Mouse (Mus musculus): Measurements from ENCODE around the gene Dock6. TPM values are rescaled to one million over a fixed set of nuclear protein-coding genes. Genes with fewer than 3 reads are reported as not detected.
A peak's percentile ranks its signal among the peaks of the same experiment; 100 is the strongest.

The Dock6 gene
- polyA plus RNA-seq, 2 experiments from 2014 or later: 0.61 to 1.4 TPM

DNA sequence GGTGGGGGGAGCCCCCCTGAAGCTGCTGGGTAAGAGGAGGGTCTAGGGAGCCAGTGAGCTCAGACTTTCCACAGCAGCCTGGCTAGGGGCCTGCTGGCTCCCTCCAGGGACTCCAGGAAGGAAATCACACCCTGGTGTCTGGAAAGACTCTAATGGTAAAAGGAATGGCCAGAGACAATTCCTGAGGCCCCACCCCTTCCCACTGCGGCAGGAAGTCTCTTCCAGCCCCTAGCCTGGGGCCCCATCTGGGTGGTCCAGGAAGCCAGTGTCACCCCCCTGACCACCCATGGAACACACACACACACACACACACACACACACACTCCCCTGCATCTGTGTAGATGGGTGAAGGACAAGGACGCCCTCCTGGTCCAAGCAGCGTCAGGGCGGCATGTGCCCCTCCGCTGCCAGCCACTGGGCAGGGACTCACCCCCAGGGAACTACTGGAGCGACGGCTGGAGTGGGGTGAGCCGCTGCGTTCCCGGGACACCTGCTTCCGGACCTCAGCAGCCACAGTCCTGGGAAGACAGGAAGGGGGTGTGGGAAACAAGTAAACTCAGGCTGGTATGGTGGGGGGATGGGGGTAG is 5.6 kb downstream of the Dock6 start:
- no peak for ATAC-seq

DNA sequence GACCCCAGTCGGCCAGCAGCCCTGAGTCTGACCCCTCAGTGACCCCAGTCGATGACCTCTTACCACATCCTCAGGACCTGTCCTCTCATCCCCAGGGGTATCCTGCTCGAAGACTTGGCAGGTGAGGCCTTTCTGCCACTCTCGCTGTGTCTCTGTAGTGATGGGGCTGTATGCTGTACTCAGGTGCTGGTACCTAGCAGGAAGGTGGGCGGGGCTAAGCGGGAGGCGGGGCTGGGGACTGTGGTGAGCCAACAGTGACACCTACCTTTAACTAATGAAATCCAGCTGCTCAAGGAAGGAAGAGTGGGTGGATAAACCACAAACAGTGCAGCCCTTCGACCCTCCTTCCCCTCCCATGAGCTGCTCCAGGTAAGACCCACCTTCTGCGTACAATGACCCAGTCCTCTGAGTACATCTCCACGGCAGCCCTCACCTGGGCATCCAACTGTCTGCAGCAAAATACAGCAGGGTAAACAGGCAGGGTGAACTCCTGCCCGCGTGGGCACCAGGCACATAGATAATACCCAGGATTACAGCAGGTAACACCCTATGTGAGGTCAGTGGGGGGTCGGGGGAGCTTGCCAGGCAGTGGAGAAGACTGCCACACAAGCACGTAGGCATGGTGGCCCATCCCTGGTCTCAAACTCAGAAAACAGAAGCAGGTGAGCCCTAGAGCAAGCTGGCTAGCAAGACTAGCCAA is 6.9 kb downstream of the Dock6 start:
- ATAC-seq: no peak

DNA sequence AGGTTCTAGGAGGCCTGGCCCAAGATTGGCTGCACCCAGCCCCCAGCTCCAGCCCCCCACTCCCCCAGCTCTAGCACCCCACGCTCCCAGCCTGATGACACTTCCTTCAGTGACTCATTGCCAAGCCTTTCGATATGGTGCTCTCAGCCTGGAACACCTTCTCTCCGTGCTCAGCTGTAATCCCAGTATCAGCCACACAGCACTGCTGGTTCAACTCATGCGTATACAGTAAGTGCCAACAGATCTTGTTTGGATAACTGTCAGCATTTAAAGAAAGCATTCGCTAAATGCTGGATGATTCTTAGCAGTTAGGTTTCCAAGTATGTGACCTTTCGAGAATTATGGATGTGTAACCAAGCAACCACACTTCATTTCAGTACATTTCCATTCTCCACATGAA is 9.3 kb downstream of the Dock6 start:
- no peak for ATAC-seq

DNA sequence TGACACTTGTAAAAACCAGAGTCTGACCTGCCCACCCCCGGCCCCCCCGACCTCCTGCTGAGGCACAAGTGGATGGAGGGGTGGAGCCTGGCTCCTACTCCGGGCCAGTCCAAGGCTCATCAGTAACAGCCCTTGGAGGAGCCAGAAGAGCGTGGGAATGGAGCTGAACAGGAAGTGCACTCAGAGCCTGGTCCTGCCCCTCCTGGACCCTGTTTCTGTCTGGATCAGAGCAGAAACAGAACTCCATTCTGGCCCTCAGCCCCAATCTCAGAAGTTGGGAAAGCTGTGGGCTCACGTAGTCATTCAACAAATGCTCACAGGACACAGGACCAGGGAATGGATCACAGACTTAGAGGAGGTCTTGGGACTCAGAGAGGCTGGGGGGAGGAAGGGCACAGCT is 10.0 kb downstream of the Dock6 start:
- no peak for ATAC-seq

DNA sequence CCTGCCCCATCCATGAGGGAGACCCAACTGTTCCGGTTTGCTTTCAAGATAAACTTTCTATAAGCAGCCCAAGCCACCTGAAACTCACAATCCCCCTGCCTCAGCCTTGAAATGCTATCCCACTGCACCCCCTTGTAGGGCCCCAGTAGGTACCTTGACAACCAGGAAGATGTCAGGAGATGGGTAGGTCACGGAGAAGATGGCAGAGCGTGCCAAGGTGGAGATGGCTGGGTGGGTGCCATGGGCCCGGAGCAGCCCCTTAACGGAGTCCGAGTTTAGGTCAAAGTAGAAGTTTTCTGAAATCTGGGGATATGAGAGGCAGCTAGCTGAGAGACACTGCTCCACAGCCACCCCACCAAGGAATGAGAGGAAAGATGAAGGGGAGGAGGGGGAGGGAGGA is 11.1 kb downstream of the Dock6 start:
- no peak for ATAC-seq

DNA sequence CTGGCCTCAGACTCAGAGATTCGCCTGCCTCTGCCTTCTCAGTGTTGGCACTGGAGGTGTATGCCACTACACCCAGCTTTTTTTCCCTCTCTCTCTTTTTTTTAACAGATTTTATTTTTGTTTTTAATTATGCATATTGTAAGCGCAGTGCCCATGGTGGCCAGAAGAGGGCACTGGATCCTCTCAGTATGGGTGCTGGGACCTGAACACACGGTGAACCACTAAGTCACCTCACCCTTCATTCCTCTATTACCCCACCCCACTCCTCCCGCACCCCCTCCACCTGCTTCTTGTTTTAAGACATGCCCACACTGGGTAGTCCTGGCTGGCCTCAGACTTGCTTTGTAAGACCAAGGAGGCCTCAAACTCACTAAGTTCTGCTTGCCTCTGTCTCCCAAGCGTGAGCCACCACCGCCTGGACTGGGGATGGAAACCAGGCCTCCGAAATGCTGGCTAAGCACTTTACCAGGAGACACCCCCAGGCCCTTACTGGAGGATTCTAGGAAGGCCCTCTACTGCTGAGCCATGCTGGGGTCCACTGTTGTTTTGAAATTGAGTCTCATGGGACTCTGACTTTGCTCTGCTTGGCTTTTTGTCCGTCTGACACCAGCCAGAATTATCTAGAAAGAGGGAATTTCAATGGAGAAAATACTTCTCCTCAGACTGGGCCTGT is 12.2 kb downstream of the Dock6 start:
- ATAC-seq: peak; percentile 49

DNA sequence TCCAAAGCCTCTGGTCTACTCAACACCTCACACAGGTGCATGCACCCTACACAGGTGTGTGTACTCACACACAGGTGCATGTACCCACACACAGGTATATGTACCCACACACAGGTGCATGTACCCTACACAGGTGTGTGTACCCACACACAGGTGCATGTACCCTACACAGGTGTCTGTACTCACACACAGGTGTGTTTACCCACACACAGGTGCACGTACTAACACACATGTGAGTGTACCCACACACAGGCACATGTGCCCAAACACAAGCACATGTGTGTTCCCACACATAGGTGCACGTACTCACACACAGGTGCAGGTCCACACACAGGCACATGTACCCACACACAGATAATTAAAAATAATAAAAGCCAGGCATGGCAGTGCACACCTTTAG is 14.7 kb downstream of the Dock6 start:
- no peak for ATAC-seq

DNA sequence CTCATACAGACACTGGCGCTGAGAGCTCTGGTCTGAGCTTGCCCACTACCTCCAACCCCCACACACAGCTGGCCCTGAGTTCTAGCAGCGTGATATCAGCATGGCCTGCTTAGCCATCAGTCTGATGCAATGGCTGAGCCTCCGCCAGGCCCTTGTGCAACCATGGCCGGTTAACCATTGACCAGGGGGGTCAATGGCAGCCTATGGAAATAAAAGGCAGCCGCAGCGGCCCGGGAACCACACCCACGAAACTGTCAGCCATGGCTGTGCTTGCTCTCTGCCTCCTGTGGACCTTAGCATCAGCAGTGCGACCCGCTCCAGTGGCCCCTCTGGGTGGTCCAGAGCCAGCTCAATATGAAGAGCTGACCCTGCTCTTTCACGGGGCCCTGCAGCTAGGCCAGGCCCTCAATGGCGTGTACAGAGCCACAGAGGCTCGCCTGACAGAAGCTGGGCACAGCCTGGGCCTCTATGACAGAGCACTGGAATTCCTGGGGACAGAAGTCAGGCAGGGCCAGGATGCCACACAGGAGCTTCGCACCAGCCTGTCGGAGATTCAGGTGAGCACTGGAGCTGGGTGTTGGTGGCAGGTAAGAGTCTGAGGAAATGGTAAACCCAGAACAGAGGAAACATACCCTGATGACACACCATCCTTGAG is 17.1 kb downstream of the Dock6 start, which contains the start of gene Angptl8:
TSS of gene Angptl8 (plus strand) at position 253 of the 655 bp plus-strand sequence.
- ATAC-seq: no peak

DNA sequence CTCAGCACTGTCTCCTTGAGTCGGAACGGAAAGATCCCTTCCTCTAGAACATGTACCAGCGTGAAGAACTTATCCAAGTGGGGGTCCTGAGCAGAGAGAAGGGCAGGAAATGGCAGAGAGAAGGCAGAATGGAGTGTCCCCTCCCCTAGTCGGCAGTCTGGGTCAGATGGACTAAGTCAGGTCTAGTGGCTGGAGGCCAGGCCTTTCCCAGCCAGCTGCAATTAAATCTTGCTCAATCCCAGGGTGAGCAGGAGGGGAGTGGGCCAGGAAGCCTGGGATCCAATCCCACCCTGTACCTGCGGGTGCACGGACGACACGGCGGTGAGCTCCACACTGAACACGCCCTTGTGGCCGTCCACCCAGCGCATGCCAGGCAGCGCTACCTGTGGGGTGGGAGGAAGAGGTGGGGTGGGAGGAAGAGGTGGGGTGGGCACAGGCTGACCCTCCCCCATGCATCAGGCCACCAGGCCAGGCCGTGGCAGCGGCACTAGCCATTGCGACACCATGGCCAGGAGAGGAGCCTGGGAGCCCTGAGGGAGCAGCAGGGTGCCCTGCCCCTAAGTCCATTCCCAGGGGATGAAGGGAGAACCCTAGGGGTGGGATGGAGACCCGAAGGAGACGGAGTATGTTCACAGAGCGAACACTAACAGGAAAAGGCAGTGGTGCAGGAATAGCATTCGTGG is 20.7 kb downstream of the Dock6 start:
- ATAC-seq: no peak

DNA sequence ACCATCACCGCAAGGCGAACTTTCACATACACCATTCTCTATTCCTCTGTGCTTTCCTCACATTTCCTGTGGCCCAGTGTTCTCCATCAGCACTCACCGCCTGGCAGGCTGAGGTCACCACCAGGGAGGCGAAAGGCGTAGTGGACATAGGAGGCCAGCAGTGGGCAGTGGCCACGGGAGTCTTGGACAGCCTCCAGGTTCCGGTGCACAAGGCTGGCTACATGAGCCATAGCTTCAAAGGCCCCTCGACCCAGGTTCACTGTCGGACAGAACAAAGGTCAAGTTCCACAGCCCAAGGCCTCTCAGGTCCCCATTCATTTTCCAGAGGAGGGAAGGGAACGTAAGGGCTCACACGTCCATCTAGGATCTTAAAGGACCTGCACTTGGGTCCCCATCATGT is 21.5 kb downstream of the Dock6 start:
- ATAC-seq: no peak

DNA sequence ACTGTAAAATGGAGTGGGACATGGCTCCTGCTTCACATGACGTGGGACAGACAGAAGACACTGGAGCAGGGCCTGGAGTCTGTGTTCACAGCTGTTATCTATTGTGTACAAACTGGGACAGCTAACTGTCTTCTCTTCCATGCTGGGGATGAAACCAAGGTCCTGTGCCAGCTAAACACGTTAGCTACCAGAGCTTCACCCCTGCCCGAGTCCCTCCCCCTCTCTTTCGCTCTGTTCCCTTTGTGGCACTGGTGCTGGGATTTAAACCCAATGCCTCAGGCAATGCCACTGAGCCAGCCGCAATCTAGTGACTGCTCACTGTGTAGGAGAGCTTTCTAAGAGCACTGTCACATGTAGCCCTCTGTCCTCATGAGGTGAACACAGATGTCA is 22.0 kb downstream of the Dock6 start:
- no peak for ATAC-seq

DNA sequence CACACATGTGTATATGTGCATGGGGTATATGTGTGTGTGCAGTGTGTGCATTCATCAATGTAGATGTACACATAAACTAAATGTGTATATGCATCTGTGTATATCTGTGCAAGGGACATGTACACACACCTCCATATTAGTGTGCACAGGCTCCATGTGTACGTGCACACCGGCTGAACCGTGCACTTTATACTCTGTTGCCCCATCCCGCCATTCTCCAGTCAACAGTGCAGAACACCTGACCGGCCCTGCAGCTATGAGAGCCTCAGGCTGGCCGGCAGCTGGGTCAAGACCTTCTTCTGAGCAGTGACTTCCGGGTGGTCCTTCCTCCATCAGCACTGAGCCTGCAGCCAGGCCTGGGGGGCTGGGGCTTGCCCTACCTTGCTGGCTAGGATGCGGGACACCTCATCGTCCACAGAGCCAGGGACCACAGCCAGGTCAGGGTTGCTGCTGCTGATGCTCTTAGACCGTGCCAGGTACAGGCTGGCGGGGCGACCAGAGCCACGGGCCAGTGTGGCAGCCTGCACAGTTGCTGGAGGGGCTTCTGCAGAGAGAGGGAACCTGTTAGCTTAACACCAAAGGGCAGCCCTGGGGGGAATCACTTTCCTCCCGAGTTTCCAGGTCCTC is 22.5 kb downstream of the Dock6 start:
- ATAC-seq: no peak

DNA sequence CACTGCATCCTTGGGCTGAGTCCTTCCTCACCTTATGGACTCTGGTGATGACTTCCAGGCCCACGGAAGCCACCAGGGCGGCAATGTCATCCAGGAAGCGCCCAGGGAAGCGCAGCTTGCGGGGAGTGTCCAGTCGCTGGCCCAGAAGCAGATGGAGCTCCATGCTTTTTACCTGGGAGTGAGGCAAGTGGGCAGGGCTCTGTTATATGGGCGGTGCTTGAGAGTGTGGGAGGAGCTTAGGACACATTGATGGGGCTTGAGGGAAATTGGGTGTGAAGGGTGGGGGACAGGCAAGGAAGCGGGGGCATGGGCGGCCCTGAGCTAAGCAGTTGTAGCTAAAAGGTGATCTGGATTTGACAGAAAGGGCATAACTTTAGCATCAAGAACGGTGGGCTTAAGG is 28.1 kb downstream of the Dock6 start:
- no peak for ATAC-seq

DNA sequence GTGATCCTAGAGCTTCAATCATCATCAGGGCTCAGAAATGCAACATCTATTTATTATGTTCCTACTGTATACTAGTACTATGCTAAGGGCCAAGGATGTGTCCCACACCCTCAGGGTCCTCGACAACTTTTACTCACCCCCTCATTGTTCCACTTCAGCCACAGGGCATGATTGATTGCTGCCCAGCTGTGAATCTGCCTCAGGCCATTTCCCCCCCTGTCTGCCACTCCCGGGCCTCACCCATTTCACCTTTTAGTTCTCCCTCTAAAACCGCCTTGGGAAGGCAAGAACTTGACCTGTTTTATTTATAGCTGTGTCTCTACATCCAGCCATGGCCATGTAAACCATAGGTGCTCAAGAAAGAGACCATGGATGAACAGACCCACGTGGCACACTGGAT is 28.5 kb downstream of the Dock6 start:
- ATAC-seq: no peak

DNA sequence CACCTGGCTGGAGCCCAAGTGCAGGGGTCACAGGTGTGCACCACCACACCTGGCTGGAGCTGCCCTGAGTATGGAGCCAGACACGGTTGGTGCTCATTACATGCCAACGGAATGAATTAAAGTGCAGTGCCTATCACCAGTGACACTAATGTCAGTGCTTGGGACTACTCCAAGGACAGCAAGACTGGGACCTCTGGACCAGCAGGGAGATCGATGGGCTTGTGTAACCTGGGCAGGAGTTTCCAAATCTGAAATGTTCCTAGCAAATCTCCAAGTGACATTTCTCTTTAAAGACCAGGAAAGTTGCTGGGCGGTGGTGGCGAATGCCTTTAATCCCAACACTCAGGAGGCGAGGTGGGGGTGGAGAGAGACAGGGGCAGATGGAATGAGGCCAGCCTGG is 29.7 kb downstream of the Dock6 start:
- ATAC-seq: no peak

DNA sequence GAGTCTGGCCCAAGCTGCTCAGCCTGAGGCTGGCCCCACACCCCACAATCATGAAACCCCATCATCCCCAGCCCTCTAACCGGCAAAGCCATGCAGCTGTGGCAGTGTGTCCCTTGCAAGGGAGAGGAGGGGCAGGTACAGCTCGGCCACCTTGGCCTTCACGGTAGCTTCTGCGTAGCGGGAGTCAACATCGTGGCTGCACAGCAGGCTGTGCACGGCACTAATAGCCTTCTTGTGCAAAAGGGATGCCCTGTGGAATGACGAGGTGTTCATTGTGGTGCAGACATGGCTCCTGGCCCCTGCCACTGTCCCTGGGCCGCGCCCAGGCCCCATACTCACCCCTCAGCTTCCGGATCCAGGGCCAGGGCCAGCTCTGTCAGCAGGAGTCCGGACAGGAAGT is 32.3 kb downstream of the Dock6 start:
- no peak for ATAC-seq

DNA sequence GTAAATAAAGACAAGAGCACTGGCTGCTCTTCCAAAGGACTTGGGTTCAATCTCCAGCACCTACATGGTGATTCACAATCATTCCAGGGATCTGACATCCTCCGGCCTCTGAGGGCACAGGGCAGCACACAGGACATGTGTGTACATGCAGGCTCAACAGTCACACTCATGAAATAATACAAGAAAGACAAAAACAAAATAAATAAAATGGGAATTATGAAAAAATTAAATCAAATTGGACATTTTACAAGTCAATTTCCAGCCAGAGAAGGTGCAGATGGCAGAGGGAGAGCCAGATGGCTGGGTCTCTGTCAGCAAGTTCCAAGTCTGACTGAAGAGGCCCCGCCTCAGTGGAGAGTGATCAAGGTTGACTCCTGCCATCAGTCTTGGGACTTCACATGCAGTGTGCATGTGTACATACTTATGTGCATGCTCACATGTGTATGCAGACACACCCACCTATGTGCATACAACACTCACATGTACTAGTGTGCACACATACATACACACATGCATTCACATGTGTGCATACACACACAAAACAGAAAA is 33.2 kb downstream of the Dock6 start:
- no peak for ATAC-seq

DNA sequence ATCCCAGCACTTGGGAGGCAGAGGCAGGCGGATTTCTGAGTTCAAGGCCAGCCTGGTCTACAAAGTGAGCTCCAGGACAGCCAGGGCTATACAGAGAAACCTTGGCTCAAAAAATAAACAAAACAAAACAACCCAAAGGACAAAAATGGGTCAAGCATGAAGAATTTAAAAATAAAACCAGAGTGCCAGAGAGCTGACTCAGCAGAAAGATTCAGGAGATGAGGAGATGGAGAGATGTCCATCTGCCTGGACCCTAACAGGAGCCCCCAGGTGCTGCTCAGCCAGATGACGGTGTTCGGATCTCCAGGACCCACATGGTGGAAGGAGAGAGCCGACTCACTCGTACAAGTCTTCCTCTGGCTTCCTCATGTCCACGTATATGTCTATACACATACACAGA is 33.9 kb downstream of the Dock6 start:
- no peak for ATAC-seq

DNA sequence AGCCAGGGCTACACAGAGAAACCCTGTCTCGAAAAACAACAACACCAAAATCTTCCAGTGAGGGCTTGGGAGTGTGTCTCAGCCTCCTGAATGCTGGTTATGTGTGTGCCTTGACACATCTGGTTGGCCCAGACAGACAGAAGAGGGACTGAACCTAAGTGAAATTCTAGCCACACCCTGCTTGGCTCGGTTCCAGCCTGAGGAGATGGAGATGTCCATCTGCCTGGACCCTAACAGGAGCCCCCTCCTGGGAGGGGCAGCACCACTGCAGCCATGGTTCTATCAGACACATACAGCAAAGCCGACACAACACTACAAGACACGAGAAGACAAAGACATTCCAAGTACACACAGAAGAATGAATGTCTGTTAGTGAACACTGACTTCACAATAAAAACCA is 34.3 kb downstream of the Dock6 start:
- no peak for ATAC-seq

DNA sequence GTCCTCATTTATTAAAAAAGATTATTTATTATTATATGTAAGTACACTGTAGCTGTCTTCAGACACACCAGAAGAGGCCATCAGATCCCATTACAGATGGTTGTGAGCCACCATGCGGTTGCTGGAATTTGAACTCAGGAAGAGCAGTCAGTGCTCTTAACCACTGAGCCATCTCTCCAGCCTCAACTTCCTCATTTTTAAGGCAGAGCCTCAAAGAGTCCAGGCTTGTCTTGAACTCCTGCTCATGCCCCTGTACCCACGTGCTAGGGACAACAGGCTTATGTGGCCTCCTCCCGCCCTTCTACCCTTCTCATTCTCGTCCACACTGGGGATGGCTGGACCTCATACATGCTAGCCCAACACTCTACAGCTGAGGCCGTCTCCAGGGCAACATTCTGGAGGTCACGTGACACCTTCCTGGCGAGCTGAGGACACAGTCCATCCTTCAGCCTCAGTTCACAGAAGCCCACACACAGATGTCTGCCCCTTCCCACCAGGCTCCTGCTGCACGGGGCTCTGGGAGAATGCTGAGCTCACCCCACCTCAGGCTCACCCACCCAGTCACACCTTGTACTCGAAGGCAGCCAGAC is 35.6 kb downstream of the Dock6 start:
- no peak for ATAC-seq

DNA sequence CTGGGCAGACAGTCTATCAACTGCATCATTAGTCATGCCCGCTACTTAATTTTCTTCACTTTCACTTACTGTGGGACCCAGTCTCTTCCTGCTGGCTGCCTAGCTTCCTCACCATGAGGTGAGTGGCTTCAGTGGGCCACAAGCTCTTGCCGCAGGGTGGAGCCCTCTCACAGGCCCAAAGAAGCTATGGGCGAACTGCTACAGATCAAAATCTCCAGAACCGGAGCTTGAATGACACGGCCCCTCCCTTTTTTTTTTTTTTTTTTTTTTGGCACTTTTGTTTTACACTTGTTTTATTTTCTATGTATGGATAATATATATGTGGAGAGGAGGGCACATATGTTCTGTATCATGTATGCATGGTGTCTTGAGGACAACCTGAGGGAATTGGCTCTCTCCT is 41.3 kb downstream of the Dock6 start:
- ATAC-seq: no peak

DNA sequence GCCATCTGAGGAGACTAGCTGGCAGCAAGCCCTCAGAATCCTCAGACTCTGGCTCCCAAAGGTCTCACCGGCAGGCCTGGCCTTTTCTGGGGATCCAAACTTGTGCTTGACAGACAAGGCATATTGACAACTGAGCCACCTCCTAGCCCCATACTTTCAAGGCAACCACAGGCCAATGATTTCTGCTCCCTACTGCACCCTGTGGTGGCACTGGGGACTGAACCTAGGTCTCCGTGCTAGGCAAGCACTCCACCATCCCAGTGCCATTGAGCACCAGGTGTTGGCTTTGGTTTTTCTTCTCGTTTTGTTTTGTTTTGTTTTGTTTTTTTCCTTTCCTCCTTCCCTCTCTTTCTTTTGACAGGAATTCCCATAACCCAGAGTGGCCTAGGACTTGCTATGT is 43.9 kb downstream of the Dock6 start:
- ATAC-seq: no peak

Data from CD4-positive, CD25-positive, alpha-beta regulatory T cell, adult 4 months (primary cell).